Mouse (Mus musculus) heart, embryonic 10.5 days (tissue): Measurements from ENCODE around the gene Tcf7l1. TPM values are rescaled to one million over a fixed set of nuclear protein-coding genes. Genes with fewer than 3 reads are reported as not detected.

Source experiments
- DNase-seq: peaks from one replicate; pipeline ENCODE4 v3.0.0-alpha.2; 2017; ENCODE audit warnings: low spot score
- H3K27ac ChIP-seq: fragments of 300-500 bp; sonication (generic); 2 replicates; pipeline ENCODE4 v1.5.1; 2016; ENCODE audit warnings: mild to moderate bottlenecking
- H3K27me3 ChIP-seq: fragments of 300-500 bp; sonication (generic); 2 replicates; pipeline ENCODE4 v1.6.1; 2016; ENCODE audit warnings: mild to moderate bottlenecking; ENCODE audit not compliant: poor library complexity, insufficient read depth, severe bottlenecking
- H3K36me3 ChIP-seq: fragments of 300-500 bp; sonication (generic); 2 replicates; pipeline ENCODE4 v1.6.1; 2016; ENCODE audit warnings: mild to moderate bottlenecking, moderate library complexity
- H3K4me1 ChIP-seq: fragments of 300-500 bp; sonication (generic); 2 replicates; pipeline ENCODE4 v1.6.1; 2016; ENCODE audit warnings: mild to moderate bottlenecking
- H3K4me3 ChIP-seq: fragments of 300-500 bp; sonication (generic); 2 replicates; pipeline ENCODE4 v1.5.1; 2016; ENCODE audit warnings: mild to moderate bottlenecking, moderate library complexity
- H3K9me3 ChIP-seq: fragments of 300-500 bp; sonication (generic); 2 replicates; pipeline ENCODE4 v1.6.1; 2016; ENCODE audit warnings: mild to moderate bottlenecking, moderate library complexity
- WGBS: fragments of 180-500 bp; shearing (Covaris S2); methylation state at CpG from one replicate; pipeline ENCODE4 v1.1.7; 2016; 5-methylcytosine and 5-hydroxymethylcytosine counted together
- polyA plus RNA-seq: library from polyadenylated mRNA; unstranded; fragments of >200 nt; fragmentation: Nextera tagmentation; extraction: Ambion mirVana; gene quantifications from 2 replicates; pipeline ENCODE4 v1.2.1, GENCODE M21; 2016

The Tcf7l1 gene
- polyA plus RNA-seq, 1 experiment from 2014 or later: 25.9 TPM

DNA sequence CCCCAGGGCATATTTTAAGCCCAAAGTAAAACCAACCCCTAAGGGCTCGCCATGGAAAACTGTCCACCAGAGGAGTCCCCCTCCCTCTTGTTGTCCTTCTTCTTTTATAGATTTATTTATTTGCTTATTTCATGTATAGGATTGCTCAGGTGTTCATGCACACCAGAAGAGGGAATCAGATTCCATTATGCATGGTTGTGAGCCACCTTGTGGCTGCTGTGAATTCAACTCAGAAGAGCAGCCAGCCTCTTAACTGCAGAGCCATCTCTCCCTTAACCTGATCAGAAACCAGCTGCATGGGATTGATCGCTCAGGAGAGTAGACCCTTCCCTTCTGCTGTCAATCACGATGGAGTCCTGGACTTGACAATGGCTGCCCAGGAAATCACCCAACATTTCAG is 152.1 kb downstream of the Tcf7l1 start:
- DNase-seq: no peak
- WGBS: 80% methylated on average over 3 of the region's 3 CpGs
- H3K27ac ChIP-seq: no peak overlapping the region
- peaks cover 11% of the 10 kb centered on the region; the same call in 1 of the 2 replicates for H3K36me3 ChIP-seq
- H3K4me1 ChIP-seq: peaks cover 5% of the 10 kb centered on the region; the same call in 1 of the 2 replicates
- no peak overlapping the region for H3K4me3 ChIP-seq
- no peaks in the 10 kb centered on the region for H3K27me3 ChIP-seq
- H3K9me3 ChIP-seq: no peaks in the 10 kb centered on the region

DNA sequence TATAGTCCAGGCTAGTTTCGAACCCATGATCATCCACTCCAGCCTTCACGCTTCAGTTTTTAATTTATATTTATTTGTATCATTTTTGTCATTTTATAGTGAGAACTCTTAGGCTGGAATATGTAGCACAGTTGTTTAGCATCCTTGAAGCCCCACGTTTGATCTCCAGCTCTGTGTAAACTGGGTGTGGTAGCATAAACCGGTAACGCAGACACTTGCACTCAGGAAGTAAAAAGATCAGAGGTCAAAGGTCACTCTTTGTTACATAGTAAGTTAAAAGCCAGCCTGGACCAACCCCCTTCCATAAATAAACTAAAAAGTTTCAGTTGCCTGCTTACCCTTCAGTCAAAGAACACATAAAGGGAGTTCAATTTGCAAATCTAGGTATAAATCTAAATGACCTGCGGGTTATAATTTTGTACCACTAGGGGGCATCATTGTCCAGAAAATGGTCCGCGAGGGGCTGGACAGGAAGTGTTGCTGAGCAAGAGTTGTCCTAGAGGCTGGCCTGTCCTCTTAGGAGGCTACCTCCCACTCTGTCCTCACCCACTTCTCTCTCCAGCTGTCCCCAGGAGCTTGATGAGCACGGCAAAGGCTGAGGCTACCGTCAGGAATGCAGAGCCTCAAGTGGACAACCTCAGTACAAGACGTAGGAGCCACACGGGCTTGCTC is 153.2 kb downstream of the Tcf7l1 start:
- 0 out of 2 replicates have a peak overlapping the region, but pooled peaks have one; percentile 11 for H3K27ac ChIP-seq
- H3K27me3 ChIP-seq: no peaks in the 10 kb centered on the region
- H3K4me3 ChIP-seq: 0 out of 2 replicates have a peak overlapping the region, but pooled peaks have one; percentile 12
- H3K9me3 ChIP-seq: no peaks in the 10 kb centered on the region
- peaks cover 22% of the 10 kb centered on the region for H3K36me3 ChIP-seq
- DNase-seq: peak; percentile 82
- H3K4me1 ChIP-seq: peaks cover 5% of the 10 kb centered on the region; the same call in 1 of the 2 replicates
- 43% methylated on average over 12 of the region's 12 CpGs for WGBS

DNA sequence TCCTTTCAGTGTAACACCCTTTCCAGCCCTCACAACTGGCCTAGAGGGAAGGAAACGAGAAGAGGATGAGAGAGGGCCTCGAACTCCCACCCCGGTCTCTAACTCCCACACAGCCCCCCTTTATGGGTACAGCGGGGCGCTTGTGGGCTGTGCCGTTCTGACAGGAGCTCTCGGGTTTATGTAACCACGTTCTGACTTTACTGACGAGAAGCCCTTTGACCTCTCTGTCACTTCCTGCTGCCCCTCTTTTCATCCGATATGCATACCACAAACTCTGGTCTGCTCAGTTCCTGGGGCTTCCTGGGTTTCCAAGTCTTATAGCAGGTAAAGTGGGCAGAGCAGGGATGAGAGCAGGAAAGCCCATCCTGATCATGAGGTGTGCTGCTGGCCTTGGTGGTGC is 154.7 kb downstream of the Tcf7l1 start:
- WGBS: 70% methylated on average over 10 of the region's 10 CpGs
- no peak overlapping the region for H3K4me3 ChIP-seq
- peaks cover 36% of the 10 kb centered on the region for H3K36me3 ChIP-seq

DNA sequence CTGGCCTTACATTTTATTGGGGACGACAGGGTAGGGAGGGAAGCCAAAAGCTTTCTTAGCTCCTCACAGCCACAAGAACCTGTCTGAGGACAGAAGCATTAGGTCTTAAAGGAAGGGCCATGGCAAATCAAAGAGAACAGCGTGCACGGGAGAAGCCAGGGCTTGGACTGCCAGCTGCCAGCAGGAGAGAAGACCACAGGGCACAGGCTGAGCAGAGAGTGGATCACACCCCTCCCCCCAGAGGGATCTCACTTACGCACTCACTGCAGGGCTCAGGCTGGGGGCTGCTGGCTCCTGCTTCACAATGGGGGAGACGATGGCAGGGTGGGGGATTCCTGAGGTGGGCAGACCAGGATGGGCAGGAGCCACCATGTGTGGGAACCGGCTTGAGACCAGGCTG is 157.4 kb downstream of the Tcf7l1 start:
- Histone ChIP-seq H3K9me3 (no peaks in the 10 kb centered on the region), H3K27ac (0 out of 2 replicates have a peak overlapping the region, but pooled peaks have one; percentile 37), H3K36me3 (peaks cover 56% of the 10 kb centered on the region), H3K4me1 (peaks cover 7% of the 10 kb centered on the region; the same call in 1 of the 2 replicates), H3K4me3 (no peak overlapping the region), H3K27me3 (no peaks in the 10 kb centered on the region)
- 61% methylated on average over 6 of the region's 6 CpGs for WGBS
- no peak for DNase-seq

More for the DNA sequence above, 154.7 kb downstream of the Tcf7l1 start:
- H3K27ac ChIP-seq: no peak overlapping the region
- no peak for DNase-seq
- H3K4me1 ChIP-seq: peaks cover 5% of the 10 kb centered on the region; the same call in 1 of the 2 replicates
- H3K27me3 ChIP-seq: no peaks in the 10 kb centered on the region
- H3K9me3 ChIP-seq: no peaks in the 10 kb centered on the region

DNA sequence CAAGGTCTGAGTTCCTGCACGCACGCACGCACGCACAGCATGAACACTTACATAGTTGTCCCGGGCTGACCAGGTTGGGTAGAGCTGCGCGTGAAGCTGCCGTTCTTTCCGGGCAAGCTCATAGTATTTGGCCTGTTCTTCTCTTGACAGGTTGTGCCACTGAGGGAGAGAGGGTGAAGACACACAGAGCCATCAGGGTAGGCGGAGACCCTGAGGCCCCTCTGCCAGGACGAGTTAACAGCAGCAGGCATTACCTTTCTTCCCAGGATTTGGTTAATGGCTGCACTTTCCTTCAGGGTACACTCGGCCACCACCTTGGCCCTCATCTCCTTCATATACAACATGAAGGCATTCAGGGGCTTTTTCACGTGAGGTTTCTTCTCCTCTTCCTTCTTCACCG is 158.1 kb downstream of the Tcf7l1 start:
- Histone ChIP-seq H3K27me3 (no peaks in the 10 kb centered on the region), H3K9me3 (no peaks in the 10 kb centered on the region), H3K27ac (no peak overlapping the region), H3K4me3 (no peak overlapping the region), H3K4me1 (0 out of 2 replicates have a peak, but pooled peaks cover 2% of the 10 kb centered on the region), H3K36me3 (peaks cover 63% of the 10 kb centered on the region)
- DNase-seq: no peak
- WGBS: 90% methylated on average over 14 of the region's 14 CpGs

DNA sequence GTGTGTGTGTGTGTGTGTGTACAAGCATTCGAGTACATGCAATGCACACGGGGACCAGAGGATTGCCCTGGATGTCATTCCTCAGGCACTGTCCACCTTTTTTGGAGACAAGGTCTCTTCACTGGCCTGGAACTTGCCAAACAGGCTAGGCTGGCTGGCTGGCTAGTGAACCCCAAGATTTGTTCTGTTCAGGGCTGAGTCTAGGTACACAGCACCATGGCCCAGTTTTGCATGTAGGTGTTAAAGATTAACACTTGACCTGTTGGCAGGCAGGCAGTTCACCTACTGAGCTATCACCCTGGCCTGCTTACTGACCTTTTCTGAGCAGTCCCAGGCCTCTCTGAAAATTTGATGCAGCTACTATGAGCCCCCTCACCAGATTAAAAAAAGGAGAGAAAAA is 158.7 kb downstream of the Tcf7l1 start:
- WGBS: 89% methylated on average over 2 of the region's 2 CpGs
- H3K36me3 ChIP-seq: peaks cover 64% of the 10 kb centered on the region

DNA sequence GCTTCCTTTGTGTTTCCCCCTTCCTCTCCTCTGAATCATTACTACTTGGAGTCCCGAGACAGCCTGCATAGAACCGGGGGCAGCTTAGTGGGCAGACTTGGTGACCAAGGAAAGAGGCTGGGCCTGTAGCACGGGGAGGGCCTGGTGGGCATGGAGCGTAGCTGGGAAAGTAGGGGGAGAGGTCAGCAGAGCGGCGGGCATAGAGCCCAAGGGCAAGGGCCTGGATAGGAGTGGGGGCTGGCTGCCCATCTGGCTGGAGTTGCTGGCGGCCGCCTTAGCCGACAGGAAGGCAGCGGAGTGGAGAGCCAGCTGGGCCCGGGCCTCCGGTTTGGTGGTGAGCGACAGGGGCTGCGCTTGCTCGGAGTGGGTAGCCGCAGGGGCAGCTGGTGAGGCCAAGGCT is 161.8 kb downstream of the Tcf7l1 start:
- DNase-seq: no peak
- H3K27ac ChIP-seq: no peak overlapping the region
- no peaks in the 10 kb centered on the region for H3K27me3 ChIP-seq
- H3K36me3 ChIP-seq: peaks cover 59% of the 10 kb centered on the region
- H3K4me1 ChIP-seq: 0 out of 2 replicates have a peak, but pooled peaks cover 2% of the 10 kb centered on the region
- H3K4me3 ChIP-seq: no peak overlapping the region
- H3K9me3 ChIP-seq: no peaks in the 10 kb centered on the region
- 88% methylated on average over 16 of the region's 16 CpGs for WGBS

More for the DNA sequence above, 158.7 kb downstream of the Tcf7l1 start:
- H3K9me3 ChIP-seq: no peaks in the 10 kb centered on the region
- H3K27me3 ChIP-seq: no peaks in the 10 kb centered on the region
- DNase-seq: no peak
- no peak overlapping the region for H3K4me3 ChIP-seq
- 0 out of 2 replicates have a peak, but pooled peaks cover 2% of the 10 kb centered on the region for H3K4me1 ChIP-seq
- H3K27ac ChIP-seq: no peak overlapping the region

DNA sequence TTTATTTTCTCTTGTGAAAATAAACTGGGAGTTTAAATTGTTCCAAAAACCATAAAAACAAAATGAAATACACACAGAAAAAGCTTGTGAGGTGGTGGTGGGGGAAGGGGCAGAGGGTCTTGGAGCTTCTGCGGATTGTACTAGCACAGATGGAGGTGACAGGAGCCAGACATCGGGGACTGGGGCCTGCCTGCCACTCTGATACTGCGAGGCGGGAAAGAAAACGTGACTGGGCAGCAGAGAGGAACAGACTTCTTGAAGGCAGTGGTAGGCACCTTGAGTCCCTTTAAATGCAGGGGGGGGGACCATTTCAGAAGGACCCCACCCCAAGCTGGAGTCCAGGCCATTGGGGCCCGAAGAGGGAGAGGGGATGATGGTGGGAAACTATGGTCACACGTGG is 162.7 kb downstream of the Tcf7l1 start:
- Histone ChIP-seq H3K4me3 (no peak overlapping the region), H3K36me3 (peaks cover 51% of the 10 kb centered on the region), H3K27ac (no peak overlapping the region), H3K27me3 (no peaks in the 10 kb centered on the region), H3K4me1 (0 out of 2 replicates have a peak, but pooled peaks cover 2% of the 10 kb centered on the region), H3K9me3 (no peaks in the 10 kb centered on the region)
- DNase-seq: no peak
- 84% methylated on average over 7 of the region's 7 CpGs for WGBS

DNA sequence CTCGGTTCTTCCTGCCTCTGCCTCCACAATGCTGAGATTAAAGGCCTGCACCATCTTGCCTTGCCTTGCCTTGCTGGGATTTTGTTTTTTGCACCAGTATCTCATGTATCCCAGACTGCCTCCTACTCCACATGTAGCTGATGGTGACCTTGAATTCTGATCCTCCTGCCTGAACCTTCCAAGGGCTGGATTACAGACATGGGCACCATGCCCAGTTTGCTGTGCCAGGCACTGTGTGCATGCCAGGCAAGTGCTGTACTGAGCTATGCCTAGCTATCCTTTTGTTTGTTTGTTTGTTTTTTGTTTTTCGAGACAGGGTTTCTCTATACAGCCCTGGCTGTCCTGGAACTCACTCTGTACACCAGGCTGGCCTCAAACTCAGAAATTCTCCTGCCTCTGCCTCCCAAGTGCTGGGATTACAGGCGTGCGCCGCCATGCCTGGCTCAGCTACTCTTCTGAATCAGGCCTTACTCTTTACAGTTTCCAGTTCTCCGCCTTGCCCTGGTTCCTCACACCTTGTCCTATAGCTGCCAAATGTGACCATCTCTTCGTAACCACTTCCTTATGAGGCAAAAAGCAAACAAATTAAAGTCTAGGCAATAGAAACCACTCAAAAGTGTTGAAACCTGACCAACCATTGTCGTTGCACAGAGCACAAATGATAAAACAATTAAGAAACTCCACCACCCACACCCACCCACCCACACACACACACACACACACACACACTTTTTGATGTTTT is 165.2 kb downstream of the Tcf7l1 start:
- H3K9me3 ChIP-seq: no peaks in the 10 kb centered on the region
- H3K27ac ChIP-seq: no peak overlapping the region
- H3K4me1 ChIP-seq: 0 out of 2 replicates have a peak, but pooled peaks cover 7% of the 10 kb centered on the region
- H3K27me3 ChIP-seq: no peaks in the 10 kb centered on the region
- H3K4me3 ChIP-seq: no peak overlapping the region
- H3K36me3 ChIP-seq: peaks cover 28% of the 10 kb centered on the region
- no peak for DNase-seq
- 86% methylated on average over 8 of the region's 8 CpGs for WGBS

DNA sequence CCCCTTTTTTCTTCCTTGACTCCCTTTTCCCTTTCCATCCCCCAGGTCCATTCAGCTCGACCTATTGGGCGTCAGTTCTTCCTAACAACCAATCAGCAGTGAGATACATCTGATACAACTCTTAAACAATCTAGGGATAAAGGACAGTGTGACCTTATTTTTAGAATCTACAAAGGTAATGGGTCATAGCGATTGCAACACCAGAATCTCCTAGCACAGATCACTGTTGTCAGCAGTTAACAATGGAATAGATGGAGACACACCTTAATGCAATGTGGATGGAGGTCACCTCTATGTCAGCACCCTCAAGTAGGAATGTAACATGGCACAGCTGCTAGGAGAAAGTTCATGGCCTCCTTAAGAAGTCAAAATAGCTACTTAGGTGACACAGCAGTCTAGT is 166.1 kb downstream of the Tcf7l1 start:
- WGBS: 40% methylated on average over 3 of the region's 3 CpGs
- Histone ChIP-seq H3K27ac (no peak overlapping the region), H3K36me3 (peaks cover 22% of the 10 kb centered on the region), H3K4me3 (no peak overlapping the region), H3K9me3 (no peaks in the 10 kb centered on the region), H3K27me3 (no peaks in the 10 kb centered on the region), H3K4me1 (0 out of 2 replicates have a peak, but pooled peaks cover 7% of the 10 kb centered on the region)
- no peak for DNase-seq

DNA sequence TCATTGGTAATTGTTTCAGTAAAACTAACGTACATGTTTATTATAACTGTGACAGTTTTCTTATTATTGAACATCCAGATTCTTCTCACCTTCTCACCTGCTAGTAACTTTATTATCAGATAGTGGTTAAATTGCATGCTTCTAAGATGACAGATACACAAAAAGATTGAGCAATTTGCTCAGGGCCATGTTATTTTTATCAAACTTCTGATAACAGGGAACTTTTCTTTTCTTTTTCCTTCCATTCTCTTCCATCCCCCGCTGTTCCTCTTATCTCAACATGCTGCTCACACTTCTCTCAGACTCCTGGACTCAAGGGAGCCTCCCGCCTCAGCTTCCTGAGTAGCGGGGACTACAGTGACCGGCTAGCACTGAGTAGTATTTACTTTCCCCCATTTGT is 168.1 kb downstream of the Tcf7l1 start:
- no peak for DNase-seq
- 0 out of 2 replicates have a peak, but pooled peaks cover 4% of the 10 kb centered on the region for H3K36me3 ChIP-seq
- H3K4me1 ChIP-seq: peaks cover 12% of the 10 kb centered on the region
- H3K9me3 ChIP-seq: no peaks in the 10 kb centered on the region
- no peak overlapping the region for H3K4me3 ChIP-seq
- no peaks in the 10 kb centered on the region for H3K27me3 ChIP-seq
- WGBS: 49% methylated on average over 5 of the region's 5 CpGs
- no peak overlapping the region for H3K27ac ChIP-seq

DNA sequence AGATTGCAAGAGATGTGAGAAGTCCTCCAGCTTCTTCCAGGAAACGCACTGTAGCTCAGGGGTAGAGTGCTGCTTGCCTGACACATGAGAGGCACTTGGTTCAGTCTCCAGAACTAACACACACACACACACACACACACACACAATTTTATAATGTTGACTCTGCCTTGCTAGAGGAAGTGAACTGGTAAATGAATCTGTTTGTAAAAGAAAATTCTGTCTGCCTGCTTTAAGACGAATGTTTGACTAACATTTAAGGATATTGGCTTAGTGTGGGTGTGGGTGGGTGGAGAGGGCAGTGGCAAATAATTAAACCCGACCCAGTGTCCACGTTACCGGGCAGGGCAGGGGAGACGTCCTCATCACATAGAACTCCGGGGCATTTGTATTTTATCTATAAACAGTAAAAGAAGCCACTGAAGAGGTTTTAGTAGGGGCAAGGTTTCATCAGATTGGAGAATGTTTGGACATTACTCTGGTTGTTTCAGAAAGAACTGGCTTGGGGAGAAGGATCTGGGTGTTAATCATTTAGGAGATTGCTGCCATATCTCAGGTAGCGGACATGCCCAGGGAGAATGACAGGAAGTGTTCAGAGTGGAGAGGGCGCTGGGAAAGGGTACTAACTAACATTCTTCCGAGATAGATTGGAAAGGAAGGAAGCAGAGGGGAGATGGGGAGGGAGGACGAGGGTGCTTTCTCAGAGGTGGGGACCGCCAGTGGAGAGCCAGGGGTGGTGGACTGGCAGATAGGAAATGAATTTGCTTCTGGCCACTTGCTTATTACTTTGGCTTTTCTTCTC is 169.1 kb downstream of the Tcf7l1 start:
- Histone ChIP-seq H3K27me3 (no peaks in the 10 kb centered on the region), H3K4me1 (peaks cover 21% of the 10 kb centered on the region), H3K36me3 (no peaks in the 10 kb centered on the region), H3K4me3 (no peak overlapping the region), H3K9me3 (no peaks in the 10 kb centered on the region), H3K27ac (peak overlapping the region; percentile 42; the same call in 1 of the 2 replicates)
- no peak for DNase-seq
- WGBS: 39% methylated on average over 12 of the region's 12 CpGs
